Mouse (Mus musculus): ENCODE measurements around the gene Slc17a7. TPM values are rescaled to one million over a fixed set of nuclear protein-coding genes. Genes with fewer than 3 reads are reported as not detected.

Gene Slc17a7
- polyA plus RNA-seq, 1 experiment from 2014 or later, result 0.15 TPM

DNA sequence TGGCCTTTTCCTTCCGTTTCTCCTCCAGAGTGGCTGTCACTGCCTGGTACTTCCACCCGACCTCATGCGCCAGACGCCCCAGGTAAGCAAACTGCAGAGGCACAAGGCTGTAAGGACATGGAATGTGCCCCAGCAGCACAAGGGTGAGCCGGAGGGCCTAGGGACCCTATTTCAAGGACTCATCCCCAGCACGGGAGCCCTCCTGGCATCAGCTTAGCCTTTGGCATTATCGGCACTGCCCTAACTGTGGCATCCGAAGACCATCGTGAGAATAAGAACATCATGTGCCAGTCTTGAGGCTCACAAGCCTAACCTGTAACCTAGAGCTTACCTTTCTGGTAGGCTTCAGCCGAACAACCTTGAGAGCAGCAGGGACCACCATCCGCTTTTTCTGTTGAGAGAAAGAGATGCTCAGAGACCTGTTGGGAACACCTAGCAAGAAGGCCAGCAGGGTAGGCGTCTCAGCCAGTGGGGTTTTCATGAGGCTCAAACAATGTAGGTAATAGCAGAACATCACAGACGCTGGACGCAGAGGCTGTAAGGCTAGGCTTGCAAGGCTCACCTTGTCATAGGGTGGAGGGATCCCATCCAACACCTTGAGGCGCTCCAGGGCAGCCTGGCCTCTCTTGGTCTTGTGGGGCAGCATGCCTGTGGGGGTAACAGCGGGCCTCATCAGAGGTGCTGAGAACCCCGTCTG is 37.5 kb upstream of the Slc17a7 start:
- Histone ChIP-seq H3K27me3 (replicated peaks) (no peaks in the 10 kb centered on the region), H3K4me3 (replicated peaks) (peak overlapping the region; percentile 89), H3K9ac (peak overlapping the region; percentile 99), H3K9me3 (no peaks in the 10 kb centered on the region), H3K27ac (peak overlapping the region; percentile 87), H3K36me3 (peaks cover 34% of the 10 kb centered on the region), H3K4me1 (replicated peaks) (peaks cover 40% of the 10 kb centered on the region), H3K4me2 (replicated peaks) (peak overlapping the region; percentile 71)
- no peak for ATAC-seq
- 65% methylated on average over 17 of the region's 17 CpGs for WGBS

DNA sequence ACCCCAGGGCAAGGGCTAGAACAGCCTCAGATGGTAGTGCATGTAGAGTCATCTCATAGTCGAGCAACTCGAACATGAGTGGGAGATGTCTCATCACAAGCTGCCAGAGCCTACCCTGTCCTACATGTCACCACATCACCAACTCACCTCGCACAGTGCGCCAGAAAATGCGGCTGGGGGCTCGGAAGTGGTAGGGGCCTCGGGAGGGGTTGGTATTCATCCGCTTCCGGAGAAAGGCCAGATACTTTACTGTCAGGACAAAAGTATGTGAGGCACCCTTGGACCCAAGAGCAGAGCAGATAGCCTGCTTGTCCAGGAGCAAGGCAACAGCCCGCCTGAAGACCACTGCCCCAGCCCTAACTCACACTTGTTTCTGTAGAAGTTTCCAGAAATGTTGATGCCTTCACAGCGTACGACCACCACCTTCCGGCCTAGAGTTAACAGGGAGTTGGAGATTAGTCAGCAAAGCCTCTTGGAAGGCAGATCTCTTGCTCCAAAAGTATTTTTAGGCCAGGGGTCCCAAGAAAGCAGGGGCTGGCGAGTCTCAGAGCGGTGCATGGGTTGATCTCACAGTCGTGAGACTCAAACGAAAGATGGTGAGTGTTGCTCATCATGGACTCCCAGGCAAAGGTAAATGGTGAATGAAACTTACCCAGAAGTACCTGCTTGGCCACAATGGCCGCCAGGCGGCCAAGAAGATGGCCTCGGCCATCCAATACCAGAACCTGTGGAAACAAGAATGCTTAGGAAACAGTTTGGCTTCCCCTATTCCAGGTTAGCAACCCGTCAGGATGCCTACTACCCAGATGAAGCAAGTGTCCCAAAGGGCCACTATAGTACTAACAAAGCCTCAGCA is 36.7 kb upstream of the Slc17a7 start:
- Histone ChIP-seq H3K4me1 (replicated peaks) (peaks cover 32% of the 10 kb centered on the region), H3K9me3 (no peaks in the 10 kb centered on the region), H3K27ac (peak overlapping the region; percentile 87), H3K27me3 (replicated peaks) (no peaks in the 10 kb centered on the region), H3K9ac (peak overlapping the region; percentile 99), H3K4me3 (replicated peaks) (peak overlapping the region; percentile 89), H3K4me2 (replicated peaks) (peak overlapping the region; percentile 71), H3K36me3 (peaks cover 26% of the 10 kb centered on the region)
- WGBS, result 37% methylated on average over 21 of the region's 21 CpGs
- ATAC-seq, result no peak

DNA sequence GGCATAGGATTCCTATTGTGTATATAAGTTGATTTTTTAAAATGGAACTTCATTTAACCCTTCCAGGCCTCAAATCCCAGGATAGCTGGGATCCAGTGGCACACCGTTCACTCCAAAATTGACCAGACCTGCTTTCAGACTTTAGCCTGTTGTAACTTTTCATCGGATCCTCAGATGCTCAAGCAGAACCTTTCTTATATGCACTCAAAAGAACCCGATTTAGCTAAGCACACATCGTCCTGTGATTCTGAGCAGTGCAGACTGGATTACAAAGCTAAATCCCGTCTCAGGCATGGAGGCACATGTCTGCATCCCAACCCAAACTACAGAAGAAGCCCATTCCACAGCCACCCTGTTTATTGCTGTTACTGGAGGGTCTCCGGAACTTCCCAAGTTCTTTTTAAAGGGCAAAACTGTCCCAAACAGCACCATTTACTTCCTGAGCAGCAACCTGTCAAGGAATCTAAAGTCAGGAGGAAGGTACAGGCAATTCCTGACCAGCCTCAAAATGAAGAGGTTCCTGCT is 36.0 kb upstream of the Slc17a7 start:
- peak overlapping the region; percentile 87 for H3K27ac ChIP-seq
- H3K4me1 ChIP-seq (replicated peaks), result peaks cover 27% of the 10 kb centered on the region
- peak overlapping the region; percentile 89 for H3K4me3 ChIP-seq (replicated peaks)
- H3K9ac ChIP-seq, result peak overlapping the region; percentile 99
- H3K4me2 ChIP-seq (replicated peaks), result peak overlapping the region; percentile 71
- H3K27me3 ChIP-seq (replicated peaks), result no peaks in the 10 kb centered on the region
- WGBS, result 1% methylated on average over 6 of the region's 6 CpGs
- H3K36me3 ChIP-seq, result peaks cover 22% of the 10 kb centered on the region
- no peak for ATAC-seq
- H3K9me3 ChIP-seq, result no peaks in the 10 kb centered on the region

DNA sequence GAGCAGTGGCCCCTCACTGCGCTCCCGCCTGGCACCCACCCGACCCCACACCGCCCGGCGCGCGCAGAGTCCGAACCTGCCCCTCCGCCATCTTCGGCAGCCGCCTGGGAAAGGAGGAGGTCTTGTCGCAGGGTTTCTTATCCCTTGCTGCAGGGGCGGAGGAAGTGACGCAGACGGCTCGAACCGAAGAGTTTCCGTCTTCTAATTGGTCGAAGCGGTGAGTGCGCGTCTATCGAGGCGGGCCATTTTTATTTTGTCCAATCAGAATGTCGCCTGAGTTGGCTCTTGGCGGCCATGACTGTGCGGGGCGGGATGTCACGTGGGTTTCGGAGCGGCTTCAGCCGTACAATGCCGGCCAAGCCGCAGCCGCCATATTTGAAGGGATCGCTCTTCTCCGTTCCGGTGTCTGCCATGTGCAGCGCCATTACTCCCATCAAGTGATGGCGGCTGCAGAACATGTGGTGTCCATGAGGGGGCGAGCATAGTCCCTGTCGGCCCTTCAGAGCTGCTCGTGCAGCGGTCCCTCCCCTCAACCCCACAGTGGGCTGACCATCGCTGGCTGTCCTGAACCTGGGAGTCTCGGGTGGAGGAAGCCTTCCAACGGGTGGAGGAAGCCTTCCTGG is 35.0 kb upstream of the Slc17a7 start, which contains the start of gene Rpl13a:
Gene Rpl13a (minus strand): TSS at position 138 of the 623 bp plus-strand sequence.
- Histone ChIP-seq H3K27ac (peak within 1 kb of the TSS; percentile 90), H3K4me1 (replicated peaks) (peaks cover 22% of the 10 kb centered on the region), H3K36me3 (peaks cover 22% of the 10 kb centered on the region), H3K9me3 (no peaks in the 10 kb centered on the region), H3K4me3 (replicated peaks) (peak within 1 kb of the TSS; percentile 89), H3K4me2 (replicated peaks) (peak within 1 kb of the TSS; percentile 73), H3K27me3 (replicated peaks) (no peaks in the 10 kb centered on the region), H3K9ac (peak within 1 kb of the TSS; percentile 99)
- under 1% methylated on average over 48 of the region's 48 CpGs for WGBS
- peak; percentile 91 for ATAC-seq

DNA sequence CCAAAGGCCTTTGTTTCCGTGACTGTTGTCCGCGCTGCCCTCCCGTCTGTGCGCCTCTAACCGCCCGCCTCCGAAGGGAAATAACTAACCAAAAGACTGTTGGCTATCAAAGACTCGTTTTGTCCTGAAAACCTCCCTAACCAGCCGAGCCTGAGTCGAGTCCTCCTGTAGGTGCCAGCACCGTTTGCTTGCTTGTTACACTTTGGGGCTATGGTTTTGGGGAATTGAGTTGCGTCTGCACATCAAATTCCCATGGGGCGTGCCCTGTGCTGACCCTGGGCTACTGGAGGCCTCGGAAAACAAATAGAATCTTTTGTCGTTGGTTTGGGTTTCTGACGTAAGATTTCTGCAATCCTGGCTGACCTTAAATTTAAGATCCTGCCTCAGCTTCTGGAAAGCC is 34.4 kb upstream of the Slc17a7 start:
- Histone ChIP-seq H3K27me3 (replicated peaks) (no peaks in the 10 kb centered on the region), H3K4me1 (replicated peaks) (peaks cover 22% of the 10 kb centered on the region), H3K9ac (peak overlapping the region; percentile 65), H3K4me2 (replicated peaks) (peak overlapping the region; percentile 73), H3K36me3 (peaks cover 22% of the 10 kb centered on the region), H3K27ac (peak overlapping the region; percentile 90), H3K9me3 (no peaks in the 10 kb centered on the region), H3K4me3 (replicated peaks) (peak overlapping the region; percentile 89)
- ATAC-seq, result no peak; the same call in 1 of the 2 replicates
- 2% methylated on average over 17 of the region's 17 CpGs for WGBS

DNA sequence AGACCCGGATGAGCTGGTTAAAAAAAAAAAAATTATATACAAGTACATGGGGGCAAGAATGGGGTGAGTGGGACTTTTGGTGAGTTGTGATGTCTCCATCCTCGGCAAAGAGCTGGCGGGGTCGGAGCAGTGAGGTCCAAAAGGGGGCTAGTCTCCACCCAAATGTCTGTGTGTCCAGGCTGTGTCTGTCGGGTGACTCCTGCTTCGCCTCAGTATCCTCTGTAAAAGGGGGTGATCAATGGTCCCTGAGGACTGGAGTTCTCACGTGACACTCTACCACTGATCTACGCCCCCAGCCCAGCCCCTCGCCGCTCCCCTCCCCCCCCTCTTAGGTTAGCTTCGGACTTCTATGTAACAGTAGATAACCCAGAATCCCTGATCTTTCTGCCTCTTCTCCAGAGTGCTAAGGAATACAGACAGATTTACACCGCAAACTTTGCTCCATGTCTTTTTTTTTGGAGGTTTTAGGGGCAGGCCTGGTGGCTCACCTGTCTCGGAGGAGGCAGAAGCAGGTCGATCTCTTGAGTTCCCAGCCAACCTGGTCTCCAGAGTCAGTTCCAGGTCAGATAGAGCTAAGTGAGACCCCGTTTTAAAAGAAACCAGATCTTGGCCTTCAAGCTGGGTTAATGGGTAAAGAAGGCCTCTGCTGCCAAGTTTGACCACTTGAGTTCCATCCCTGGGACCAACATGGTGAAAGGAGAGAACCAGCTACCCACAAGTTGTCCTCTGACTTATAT is 33.8 kb upstream of the Slc17a7 start:
- Histone ChIP-seq H3K9ac (no peak overlapping the region), H3K4me3 (replicated peaks) (peak overlapping the region; percentile 89), H3K4me1 (replicated peaks) (peaks cover 24% of the 10 kb centered on the region), H3K27ac (0 out of 2 replicates have a peak overlapping the region, but pooled peaks have one; percentile 90), H3K27me3 (replicated peaks) (no peaks in the 10 kb centered on the region), H3K36me3 (peaks cover 22% of the 10 kb centered on the region), H3K4me2 (replicated peaks) (peak overlapping the region; percentile 73), H3K9me3 (no peaks in the 10 kb centered on the region)
- WGBS, result 61% methylated on average over 15 of the region's 15 CpGs
- no peak for ATAC-seq

DNA sequence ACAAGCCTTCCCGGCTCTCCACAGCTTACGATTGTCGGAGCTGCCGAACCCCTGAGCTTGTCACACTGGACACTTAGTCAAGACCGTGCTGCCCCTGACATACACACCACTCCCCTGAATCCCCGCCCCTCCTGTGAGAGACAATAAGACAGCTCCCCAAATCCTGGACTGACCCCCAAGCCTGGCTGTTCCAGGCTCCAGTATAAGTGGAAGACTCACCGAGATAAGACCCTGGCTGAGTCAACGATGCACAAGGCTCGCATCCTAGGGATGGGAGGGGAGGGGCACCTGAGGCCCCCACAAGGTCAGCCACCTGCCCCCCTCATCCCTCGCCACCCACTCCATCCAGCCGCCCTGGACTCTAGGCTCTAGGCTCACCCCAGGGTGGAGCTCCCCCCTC is 31.9 kb upstream of the Slc17a7 start:
- no peak for ATAC-seq
- peaks cover 18% of the 10 kb centered on the region for H3K4me1 ChIP-seq (replicated peaks)
- 78% methylated on average over 11 of the region's 11 CpGs for WGBS

DNA sequence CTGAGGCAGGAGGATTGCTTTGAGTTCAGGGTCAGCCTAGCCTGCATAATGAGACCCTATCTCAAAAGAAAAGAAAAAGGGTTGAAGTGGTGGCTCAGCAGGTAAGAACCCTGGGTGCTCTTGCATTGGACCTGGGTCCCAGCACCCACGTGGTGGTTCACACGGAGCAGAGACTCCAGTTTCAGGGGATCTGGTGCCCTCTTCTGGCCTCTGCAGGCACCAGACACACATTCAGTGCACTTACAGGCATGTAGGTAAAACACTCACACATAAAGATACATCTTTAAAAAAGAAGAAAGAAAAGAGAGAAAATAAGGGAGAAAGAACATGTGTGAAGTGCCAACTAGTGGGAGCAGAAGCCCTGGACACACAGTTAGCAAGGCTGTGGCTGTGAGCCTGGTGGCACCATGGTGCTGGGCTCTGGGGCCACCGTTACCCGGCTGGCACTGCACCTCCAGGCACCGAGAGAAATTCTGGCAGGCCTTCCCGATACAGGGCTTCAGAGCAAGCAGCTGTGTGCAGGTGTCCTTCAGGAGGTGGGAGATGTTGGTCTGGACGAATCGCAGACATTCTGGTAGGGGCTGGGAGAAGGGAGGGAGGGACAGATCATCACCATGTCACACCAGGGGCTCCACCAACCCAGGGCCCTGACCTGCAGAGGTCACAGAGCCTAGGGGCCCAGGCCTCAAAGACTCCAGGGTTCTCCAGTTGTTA is 30.1 kb upstream of the Slc17a7 start:
- H3K4me1 ChIP-seq (replicated peaks), result peaks cover 13% of the 10 kb centered on the region
- WGBS, result 81% methylated on average over 8 of the region's 8 CpGs

More for the DNA sequence above, 31.9 kb upstream of the Slc17a7 start:
- H3K27me3 ChIP-seq (replicated peaks), result no peaks in the 10 kb centered on the region
- no peak overlapping the region for H3K27ac ChIP-seq
- H3K9me3 ChIP-seq, result no peaks in the 10 kb centered on the region
- no peak overlapping the region for H3K4me3 ChIP-seq (replicated peaks)
- H3K36me3 ChIP-seq, result peaks cover 4% of the 10 kb centered on the region
- H3K4me2 ChIP-seq (replicated peaks), result no peak overlapping the region
- no peak overlapping the region for H3K9ac ChIP-seq

DNA sequence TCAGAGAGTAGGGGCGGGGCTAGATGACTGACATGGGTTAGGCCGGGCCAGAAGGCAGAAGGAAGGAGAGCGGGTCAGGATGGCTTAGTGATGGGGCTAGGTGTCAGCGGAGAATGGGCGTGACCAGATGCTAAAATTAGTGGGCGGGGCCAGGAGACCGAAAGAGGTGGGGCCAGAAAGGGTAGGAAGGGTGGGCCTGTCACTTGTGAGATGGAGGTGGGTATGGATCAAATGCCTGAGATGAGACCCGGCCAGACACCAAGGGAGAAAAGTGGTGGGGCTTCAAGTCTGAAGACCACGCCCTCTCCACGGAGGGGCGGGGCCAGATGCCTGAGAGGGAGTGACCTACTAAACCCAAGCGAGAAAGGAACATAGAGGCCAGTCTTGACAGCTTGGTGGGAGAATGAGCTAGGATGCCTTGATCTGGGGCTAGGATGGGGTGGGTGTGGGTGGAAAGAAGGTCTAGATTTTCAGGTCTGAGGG is 29.2 kb upstream of the Slc17a7 start:
- Histone ChIP-seq H3K9me3 (no peaks in the 10 kb centered on the region), H3K27me3 (replicated peaks) (no peaks in the 10 kb centered on the region), H3K4me3 (replicated peaks) (no peak overlapping the region), H3K36me3 (no peaks in the 10 kb centered on the region), H3K4me1 (replicated peaks) (peaks cover 13% of the 10 kb centered on the region), H3K27ac (no peak overlapping the region), H3K4me2 (replicated peaks) (peak overlapping the region; percentile 11; the same call in 1 of the 2 replicates), H3K9ac (no peak overlapping the region)
- 10% methylated on average over 12 of the region's 12 CpGs for WGBS
- ATAC-seq, result no peak; the same call in 1 of the 2 replicates

More for the DNA sequence above, 30.1 kb upstream of the Slc17a7 start:
- H3K4me3 ChIP-seq (replicated peaks), result no peak overlapping the region
- no peaks in the 10 kb centered on the region for H3K27me3 ChIP-seq (replicated peaks)
- no peaks in the 10 kb centered on the region for H3K36me3 ChIP-seq
- ATAC-seq, result no peak
- H3K27ac ChIP-seq, result no peak overlapping the region
- H3K9me3 ChIP-seq, result no peaks in the 10 kb centered on the region
- no peak overlapping the region for H3K9ac ChIP-seq
- 0 out of 2 replicates have a peak overlapping the region, but pooled peaks have one; percentile 11 for H3K4me2 ChIP-seq (replicated peaks)

DNA sequence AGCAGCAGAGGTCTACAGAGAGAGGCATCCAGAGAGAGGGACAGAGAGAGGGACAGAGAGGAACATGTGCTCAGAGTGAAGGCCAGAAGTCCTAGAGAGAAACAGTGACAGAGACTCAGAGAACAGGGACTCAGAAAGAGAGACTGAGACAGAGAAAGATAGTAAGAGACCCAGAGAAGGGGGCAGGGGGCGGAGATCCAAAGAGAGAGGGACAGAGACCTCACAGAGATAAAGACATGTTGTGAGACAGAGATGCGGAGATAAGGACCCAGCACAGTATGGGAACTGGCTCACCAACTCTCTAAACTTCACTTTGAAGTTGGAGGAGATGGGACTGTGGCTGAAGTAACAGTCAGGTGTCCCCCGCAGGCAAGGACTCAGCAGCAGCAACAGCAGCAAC is 28.4 kb upstream of the Slc17a7 start:
- Histone ChIP-seq H3K27me3 (replicated peaks) (no peaks in the 10 kb centered on the region), H3K4me1 (replicated peaks) (peaks cover 9% of the 10 kb centered on the region), H3K36me3 (no peaks in the 10 kb centered on the region), H3K4me3 (replicated peaks) (peak overlapping the region; percentile 60; the same call in 1 of the 2 replicates), H3K4me2 (replicated peaks) (peak overlapping the region; percentile 84), H3K9me3 (no peaks in the 10 kb centered on the region), H3K9ac (peak overlapping the region; percentile 69; the same call in 1 of the 2 replicates), H3K27ac (no peak overlapping the region)
- WGBS, result 79% methylated on average over 3 of the region's 3 CpGs
- ATAC-seq, result no peak

Measured in intestine, embryonic 15.5 days (tissue).